ENCODE assay signal across 27 mouse cellular contexts in genomic region chr16:93644006-93644405, GRCm38 (mm10). TPM values are rescaled to one million over a fixed set of nuclear protein-coding genes. Genes with fewer than 3 reads are reported as not detected.
DNase-seq lines count a peak whose midpoint lies in the region; ATAC-seq and TF ChIP-seq lines count a peak whose summit lies in the region.
"Had no signal": no experiment of that assay in that cellular context is flagged by ENCODE, and none has a peak within 500 bp of the region (broad histone marks: within the 10 kb centered on the region; RNA-seq: fewer than 3 reads in every experiment).

No protein-coding gene starts in this region.

- no peak for TF ChIP-seq CTCF in intestine, postnatal 0 days (IDR thresholded peaks at IDR 0.05; ENCODE audit: low read depth)

- H3K4me1 ChIP-seq in intestine, embryonic 14.5 days (replicated peaks; ENCODE audit: control insufficient read depth, insufficient read depth, low read length) = no peaks in the 10 kb centered on the region
- no peaks in the 10 kb centered on the region for H3K4me1 ChIP-seq in intestine, postnatal 0 days (replicated peaks; ENCODE audit: control insufficient read depth, insufficient read depth, low read length)
- H3K4me1 ChIP-seq: embryonic facial prominence, embryonic 10.5 days; forebrain, embryonic 15.5 days; hindbrain, embryonic 13.5 days; liver, embryonic 12.5 days; midbrain, embryonic 13.5 days had no signal

- H3K36me3 ChIP-seq in intestine, embryonic 14.5 days (ENCODE audit: control insufficient read depth, insufficient read depth, low read length) = no peaks in the 10 kb centered on the region
- H3K36me3 ChIP-seq in intestine, postnatal 0 days (ENCODE audit: control insufficient read depth, insufficient read depth) = no peaks in the 10 kb centered on the region
- H3K36me3 ChIP-seq: embryonic facial prominence, embryonic 10.5 days; forebrain, embryonic 15.5 days; G1E; hindbrain, embryonic 13.5 days; liver, embryonic 12.5 days; midbrain, embryonic 13.5 days had no signal

- no peaks in the 10 kb centered on the region for H3K9me3 ChIP-seq in intestine, embryonic 14.5 days (ENCODE audit: control insufficient read depth, low read length)
- H3K9me3 ChIP-seq in intestine, postnatal 0 days (ENCODE audit: control insufficient read depth) = no peaks in the 10 kb centered on the region
- H3K9me3 ChIP-seq: embryonic facial prominence, embryonic 10.5 days; forebrain, embryonic 15.5 days; G1E; hindbrain, embryonic 13.5 days; liver, embryonic 12.5 days; midbrain, embryonic 13.5 days had no signal

- H3K27ac ChIP-seq in intestine, embryonic 14.5 days (ENCODE audit: low read depth) = no peak overlapping the region
- no peak overlapping the region for H3K27ac ChIP-seq in intestine, postnatal 0 days (ENCODE audit: low read depth, low read length)
- H3K27ac ChIP-seq: embryonic facial prominence, embryonic 10.5 days; forebrain, embryonic 15.5 days; heart, adult 2 months; hindbrain, embryonic 13.5 days; liver, embryonic 12.5 days; midbrain, embryonic 13.5 days had no signal

- peak; percentile 13 for DNase-seq in adrenal gland, adult 2 months
- no peak for DNase-seq in adrenal gland, adult 8-10 months
- DNase-seq in intestine, embryonic 14.5 days (ENCODE audit: low spot score) = peak; percentile 41
- peak; percentile 20 for DNase-seq in 416B (ENCODE audit: low read depth)
- DNase-seq in lung, postnatal 25 days (ENCODE audit: low spot score) = peak; percentile 12
- no peak for DNase-seq in left cerebral cortex, adult 18-20 months (ENCODE audit: low spot score in 2 of 2)
- DNase-seq in thymus, postnatal 25 days = no peak
- DNase-seq: cerebellum, adult 9-10 months; gastrocnemius, postnatal 36 days; heart, adult 2 months; kidney, adult 2 months; kidney, postnatal 10 days; lung, embryonic 14.5 days; thymus, adult 2 months had no signal

- no peaks in the 10 kb centered on the region for H3K27me3 ChIP-seq in intestine, embryonic 14.5 days (replicated peaks; ENCODE audit: control insufficient read depth, insufficient read depth, low read length)
- no peaks in the 10 kb centered on the region for H3K27me3 ChIP-seq in intestine, postnatal 0 days (replicated peaks; ENCODE audit: control insufficient read depth, insufficient read depth, low read length)
- H3K27me3 ChIP-seq: forebrain, embryonic 15.5 days; hindbrain, embryonic 13.5 days; liver, embryonic 12.5 days; midbrain, embryonic 13.5 days had no signal

- H3K9ac ChIP-seq in intestine, embryonic 14.5 days (ENCODE audit: low read length) = no peak overlapping the region
- no peak overlapping the region for H3K9ac ChIP-seq in intestine, postnatal 0 days (ENCODE audit: low read depth, low read length)
- H3K9ac ChIP-seq: forebrain, embryonic 15.5 days; hindbrain, embryonic 13.5 days; liver, embryonic 12.5 days; lung, embryonic 14.5 days; midbrain, embryonic 13.5 days had no signal

- ATAC-seq in intestine, embryonic 14.5 days (replicated peaks; ENCODE audit: low FRiP score, low TSS enrichment, low read depth) = no peak
- ATAC-seq in intestine, postnatal 0 days = no peak
- ATAC-seq: forebrain, embryonic 15.5 days; liver, embryonic 12.5 days; midbrain, embryonic 13.5 days had no signal

- no peak overlapping the region for H3K4me3 ChIP-seq in intestine, embryonic 14.5 days (ENCODE audit: low read depth, low read length)
- no peak overlapping the region for H3K4me3 ChIP-seq in intestine, postnatal 0 days (ENCODE audit: low read depth, low read length)
- H3K4me3 ChIP-seq: embryonic facial prominence, embryonic 10.5 days; forebrain, embryonic 15.5 days; heart, adult 2 months; hindbrain, embryonic 13.5 days; liver, embryonic 12.5 days; midbrain, embryonic 13.5 days had no signal

- WGBS in intestine, embryonic 14.5 days = 58% methylated on average over 4 of the region's 4 CpGs
- WGBS in intestine, postnatal 0 days = 38% methylated on average over 4 of the region's 4 CpGs

- no peak overlapping the region for H3K4me2 ChIP-seq in intestine, embryonic 14.5 days (ENCODE audit: low read length)
- H3K4me2 ChIP-seq in intestine, postnatal 0 days (replicated peaks; ENCODE audit: low read depth) = no peak overlapping the region
- H3K4me2 ChIP-seq: forebrain, embryonic 15.5 days; hindbrain, embryonic 13.5 days; liver, embryonic 12.5 days; lung, embryonic 14.5 days; midbrain, embryonic 13.5 days had no signal

RNA-seq across cellular contexts. Expression of gene Gm5678, which starts 16.1 kb away (rescaled TPM):
- 10 to 100 TPM in 1 of 2 experiments, 1 to 10 TPM in 1; 5.4 to 11.7 TPM for total RNA-seq in adrenal gland, adult 2 months (2021)
- polyA plus RNA-seq in adrenal gland, adult 2 months (2012; rRNA removed) = not detected in 2 replicates
- 1 to 10 TPM; 3.3 to 4.7 (median 3.4) TPM for total RNA-seq in adrenal gland, adult 8-10 months (2022)
- 0.19 TPM in 1 of 2 replicates, not detected in the other for polyA plus RNA-seq in intestine, embryonic 14.5 days (2014; fragmentation: Nextera tagmentation; extraction: Ambion mirVana)
- polyA plus RNA-seq in intestine, postnatal 0 days (2015; fragmentation: Nextera tagmentation; extraction: Ambion mirVana) = 0.16 TPM in 1 of 2 replicates, not detected in the other
- total RNA-seq in left cerebral cortex, adult 18-20 months (2021) = 1 to 10 TPM; 3.3 to 5.0 TPM
- total RNA-seq: common myeloid progenitor, adult 5-6 weeks; megakaryocyte, adult 5-6 weeks had no signal
- polyA plus RNA-seq: embryonic facial prominence, embryonic 10.5 days; forebrain, embryonic 15.5 days; G1E; heart, adult 2 months; heart, embryonic 14.5 days; hindbrain, embryonic 13.5 days; kidney, adult 2 months; limb, embryonic 11.5 days; liver, embryonic 12.5 days; lung, embryonic 14.5 days; midbrain, embryonic 13.5 days; neural tube, embryonic 11.5 days; small intestine, adult 2 months; thymus, adult 2 months had no signal

RNA-seq across cellular contexts. Expression of gene Cbr1, which starts 38.4 kb away (rescaled TPM):
- total RNA-seq in adrenal gland, adult 2 months (2021) = 10 to 100 TPM; 82.4 to 93.0 TPM
- 114 and 137 TPM in 2 replicates for polyA plus RNA-seq in adrenal gland, adult 2 months (2012; rRNA removed)
- 10 to 100 TPM; 82.7 to 91.9 (median 88.0) TPM for total RNA-seq in adrenal gland, adult 8-10 months (2022)
- 84.7 and 92.5 TPM in 2 replicates for polyA plus RNA-seq in intestine, embryonic 14.5 days (2014; fragmentation: Nextera tagmentation; extraction: Ambion mirVana)
- 395 and 423 TPM in 2 replicates for polyA plus RNA-seq in intestine, postnatal 0 days (2015; fragmentation: Nextera tagmentation; extraction: Ambion mirVana)
- 10 to 100 TPM; 67.9 to 74.3 TPM for total RNA-seq in left cerebral cortex, adult 18-20 months (2021)

RNA-seq across cellular contexts. Expression of gene Cbr3, which starts 39.0 kb away (rescaled TPM):
- total RNA-seq in adrenal gland, adult 2 months (2021) = 10 to 100 TPM in 1 of 2 experiments, 1 to 10 TPM in 1; 6.2 to 13.0 TPM
- 16.4 and 17.6 TPM in 2 replicates for polyA plus RNA-seq in adrenal gland, adult 2 months (2012; rRNA removed)
- 10 to 100 TPM; 12.1 to 15.1 (median 12.9) TPM for total RNA-seq in adrenal gland, adult 8-10 months (2022)
- polyA plus RNA-seq in intestine, embryonic 14.5 days (2014; fragmentation: Nextera tagmentation; extraction: Ambion mirVana) = 1.7 and 1.9 TPM in 2 replicates
- polyA plus RNA-seq in intestine, postnatal 0 days (2015; fragmentation: Nextera tagmentation; extraction: Ambion mirVana) = 5.9 and 7.6 TPM in 2 replicates
- 10 to 100 TPM; 21.2 to 21.8 TPM for total RNA-seq in left cerebral cortex, adult 18-20 months (2021)
- total RNA-seq: common myeloid progenitor, adult 5-6 weeks; G1E had no signal
- polyA plus RNA-seq: G1E had no signal

RNA-seq across cellular contexts. Expression of gene Setd4, which starts 40.1 kb away (rescaled TPM):
- 1 to 10 TPM; 3.0 to 4.6 TPM for total RNA-seq in adrenal gland, adult 2 months (2021)
- polyA plus RNA-seq in adrenal gland, adult 2 months (2012; rRNA removed) = 8.0 and 10.5 TPM in 2 replicates
- 10 to 100 TPM in 1 of 4 experiments, 1 to 10 TPM in 3; 4.0 to 11.5 (median 7.1) TPM for total RNA-seq in adrenal gland, adult 8-10 months (2022)
- 13.0 and 13.4 TPM in 2 replicates for polyA plus RNA-seq in intestine, embryonic 14.5 days (2014; fragmentation: Nextera tagmentation; extraction: Ambion mirVana)
- 4.3 and 5.6 TPM in 2 replicates for polyA plus RNA-seq in intestine, postnatal 0 days (2015; fragmentation: Nextera tagmentation; extraction: Ambion mirVana)
- 10 to 100 TPM in 1 of 2 experiments, 1 to 10 TPM in 1; 10.0 to 11.5 TPM for total RNA-seq in left cerebral cortex, adult 18-20 months (2021)

Comparison
In these comparisons a context has a peak if more than half of its experiments do, and no peak if none do; other contexts are left out.
1. DNase-seq: peak in adrenal gland, adult 2 months (single experiment), intestine, embryonic 14.5 days (single experiment), 416B (single experiment) and lung, postnatal 25 days (single experiment); none in adrenal gland, adult 8-10 months (single experiment), left cerebral cortex, adult 18-20 months (0 of 2) and thymus, postnatal 25 days (single experiment).